Mouse (Mus musculus) kidney, adult 2 months (tissue): Measurements from ENCODE around the gene Vdr. TPM values are rescaled to one million over a fixed set of nuclear protein-coding genes. Genes with fewer than 3 reads are reported as not detected.
A peak's percentile ranks its signal among the peaks of the same experiment; 100 is the strongest.

Source experiments
- DNase-seq: peaks from one replicate; pipeline ENCODE4 v3.0.0; 2021
- H3K27ac ChIP-seq: fragments of 200-500 bp; 2 replicates; pipeline ENCODE4 v1.5.1; 2012; ENCODE audit warnings: low read depth, low read length, control low read depth, inconsistent platforms; ENCODE audit not compliant: insufficient read depth
- H3K27me3 ChIP-seq: fragments of 200-500 bp; replicated peaks from 2 replicates; pipeline ENCODE4 v1.6.1; 2012; ENCODE audit warnings: mild to moderate bottlenecking, moderate library complexity, low read length, inconsistent platforms; ENCODE audit not compliant: control insufficient read depth, insufficient read depth
- H3K36me3 ChIP-seq: fragments of 200-500 bp; 2 replicates; pipeline ENCODE4 v1.6.1; 2012; ENCODE audit warnings: mild to moderate bottlenecking, moderate library complexity, low read length, inconsistent platforms; ENCODE audit not compliant: control insufficient read depth, insufficient read depth
- H3K4me1 ChIP-seq: fragments of 200-500 bp; 2 replicates; pipeline ENCODE4 v1.6.1; 2011; ENCODE audit warnings: low read length; ENCODE audit not compliant: control insufficient read depth, insufficient read depth
- H3K4me3 ChIP-seq: fragments of 200-500 bp; 2 replicates; pipeline ENCODE4 v1.5.1; 2011; ENCODE audit warnings: mild to moderate bottlenecking, low read depth, low read length, control low read depth; ENCODE audit not compliant: insufficient read depth
- CTCF ChIP-seq: fragments of 200-500 bp; conservative IDR thresholded peaks from 2 replicates; pipeline ENCODE4 v1.5.1; 2011; ENCODE audit warnings: low read depth, mild to moderate bottlenecking, control low read depth, low read length, moderate library complexity, mixed read lengths; ENCODE audit not compliant: insufficient read depth, insufficient read length
- POLR2A ChIP-seq: fragments of 200-500 bp; IDR thresholded peaks from one replicate; pipeline ENCODE4 v1.6.1; 2011; ENCODE audit warnings: low read depth, low read length, control low read depth
- WGBS: fragments of 180-500 bp; shearing (Covaris S2); methylation state at CpG from one replicate; pipeline ENCODE4 v1.1.7; 2018; 5-methylcytosine and 5-hydroxymethylcytosine counted together
- polyA plus RNA-seq: library from polyadenylated mRNA; depleted of rRNA; stranded (reverse); fragments of >200 nt; gene quantifications from 2 replicates; pipeline ENCODE4 v1.2.3, GENCODE M21; 2012

The Vdr gene
- polyA plus RNA-seq, 1 experiment = 96.6 TPM

DNA sequence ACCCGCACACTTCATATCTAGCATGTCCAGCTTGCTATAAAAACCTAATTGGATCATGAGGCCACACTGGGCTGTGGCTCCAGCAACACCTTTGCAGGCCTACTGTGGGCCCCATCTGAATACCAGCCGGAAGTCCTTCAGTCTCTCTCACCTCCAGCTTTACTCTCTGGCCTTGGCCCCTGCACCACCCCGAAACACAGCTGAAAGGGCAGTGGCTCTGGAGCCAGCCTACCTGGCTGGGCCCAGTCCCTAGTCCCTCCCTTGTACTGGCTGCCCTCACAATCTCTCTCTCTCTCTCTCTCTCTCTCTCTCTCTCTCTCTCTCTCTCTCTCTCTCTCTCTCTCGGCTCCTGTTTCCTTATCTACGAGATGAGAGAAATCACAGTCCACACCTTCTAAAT lies 11.6 kb downstream of the Vdr start:
- Histone ChIP-seq H3K4me3 (no peak overlapping the region), H3K36me3 (no peaks in the 10 kb centered on the region), H3K27me3 (no peaks in the 10 kb centered on the region), H3K4me1 (peaks cover 69% of the 10 kb centered on the region), H3K27ac (peak overlapping the region; percentile 78)
- DNase-seq = no peak
- 49% methylated on average over 5 of the region's 5 CpGs for WGBS
- TF ChIP-seq POLR2A (no peak), CTCF (no peak)

DNA sequence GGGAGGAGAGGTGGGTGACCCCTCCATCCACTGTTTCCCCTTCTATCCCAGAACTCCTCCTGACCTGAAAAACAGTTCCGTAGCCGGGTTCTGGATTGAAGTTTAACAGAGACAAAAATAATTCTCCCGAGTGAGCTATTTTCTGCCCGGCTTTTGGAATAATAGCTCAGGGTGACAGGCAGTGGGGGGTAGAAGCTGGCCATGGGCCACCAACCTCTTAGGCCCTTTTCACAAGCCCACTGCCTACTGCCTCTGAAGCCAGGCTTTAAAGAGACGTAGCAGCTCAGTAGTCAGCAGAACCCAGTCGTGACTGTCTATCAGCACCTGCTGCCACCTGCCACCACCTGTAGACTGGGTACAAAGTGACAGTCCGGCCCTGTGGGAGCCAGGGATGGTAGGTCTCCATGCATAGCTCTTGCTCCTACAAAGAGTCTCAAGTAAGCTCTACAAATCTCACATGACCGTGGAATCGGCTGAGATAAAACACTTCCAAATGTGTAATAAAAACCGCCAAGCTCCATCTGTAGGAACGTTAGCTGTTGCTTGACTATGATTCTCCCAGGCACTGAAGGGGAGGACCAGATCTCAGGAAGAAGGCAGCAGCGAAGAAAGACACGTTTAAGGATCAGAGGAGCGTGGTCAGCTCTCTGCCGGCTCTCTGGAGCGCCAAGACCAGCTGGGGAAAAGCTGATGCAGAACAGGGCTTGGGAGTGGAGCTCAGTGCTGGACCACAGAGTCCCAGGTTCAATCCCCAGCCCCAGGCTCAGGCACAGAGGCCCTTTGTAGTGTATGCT lies 13.4 kb downstream of the Vdr start:
- Histone ChIP-seq H3K27me3 (no peaks in the 10 kb centered on the region), H3K4me3 (no peak overlapping the region), H3K36me3 (no peaks in the 10 kb centered on the region), H3K27ac (peak overlapping the region; percentile 78), H3K4me1 (peaks cover 74% of the 10 kb centered on the region)
- DNase-seq = peak; percentile 93
- TF ChIP-seq POLR2A (no peak), CTCF (no peak)
- WGBS = 39% methylated on average over 16 of the region's 16 CpGs

DNA sequence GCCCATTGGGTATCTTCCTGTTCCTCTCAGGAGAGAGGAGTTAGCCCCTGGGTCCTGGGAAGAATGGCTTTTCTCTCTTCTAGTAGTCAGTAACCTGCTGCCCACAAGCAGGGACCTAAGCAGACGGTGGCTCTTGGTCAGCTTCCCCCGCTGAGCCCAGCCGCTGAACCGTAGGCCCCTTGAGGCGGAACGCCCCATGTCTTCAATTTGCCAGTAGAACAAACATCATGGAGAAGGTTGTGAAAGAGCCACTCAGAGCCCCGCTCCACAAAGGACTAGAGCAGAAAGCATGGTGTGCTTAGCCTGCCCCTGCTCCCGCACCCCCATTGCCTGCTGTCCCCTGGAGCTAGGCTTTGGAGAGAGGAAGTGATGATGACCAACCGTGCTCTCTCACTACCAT lies 14.1 kb downstream of the Vdr start:
- no peaks in the 10 kb centered on the region for H3K36me3 ChIP-seq
- H3K27ac ChIP-seq = peak overlapping the region; percentile 33
- peaks cover 73% of the 10 kb centered on the region for H3K4me1 ChIP-seq
- H3K27me3 ChIP-seq = no peaks in the 10 kb centered on the region
- TF ChIP-seq POLR2A (no peak), CTCF (no peak)
- WGBS = 38% methylated on average over 9 of the region's 9 CpGs
- peak; percentile 62 for DNase-seq
- H3K4me3 ChIP-seq = no peak overlapping the region

DNA sequence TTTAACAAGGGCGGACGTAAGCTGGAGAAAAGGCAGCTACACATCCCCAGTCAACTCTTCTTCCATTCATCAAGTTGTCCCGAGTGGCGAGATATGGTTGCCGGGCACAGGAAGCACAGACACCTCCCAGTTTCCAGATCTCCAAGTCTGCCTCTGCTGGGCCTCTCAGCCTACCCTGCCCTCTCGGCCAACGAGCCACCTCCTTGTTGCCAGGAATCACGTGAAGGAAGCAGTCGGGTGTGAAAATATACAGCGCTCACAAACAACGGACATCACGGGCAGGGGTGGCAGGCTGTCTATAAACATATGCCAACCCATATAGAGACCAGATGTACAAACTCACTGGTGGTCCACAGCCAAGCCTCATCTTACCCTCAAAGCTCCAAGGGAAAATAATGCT lies 14.6 kb downstream of the Vdr start:
- no peak overlapping the region for H3K4me3 ChIP-seq
- H3K36me3 ChIP-seq = no peaks in the 10 kb centered on the region
- DNase-seq = peak; percentile 85
- peak overlapping the region; percentile 33 for H3K27ac ChIP-seq
- peaks cover 73% of the 10 kb centered on the region for H3K4me1 ChIP-seq
- 36% methylated on average over 12 of the region's 12 CpGs for WGBS
- no peaks in the 10 kb centered on the region for H3K27me3 ChIP-seq
- TF ChIP-seq CTCF (no peak), POLR2A (no peak)

DNA sequence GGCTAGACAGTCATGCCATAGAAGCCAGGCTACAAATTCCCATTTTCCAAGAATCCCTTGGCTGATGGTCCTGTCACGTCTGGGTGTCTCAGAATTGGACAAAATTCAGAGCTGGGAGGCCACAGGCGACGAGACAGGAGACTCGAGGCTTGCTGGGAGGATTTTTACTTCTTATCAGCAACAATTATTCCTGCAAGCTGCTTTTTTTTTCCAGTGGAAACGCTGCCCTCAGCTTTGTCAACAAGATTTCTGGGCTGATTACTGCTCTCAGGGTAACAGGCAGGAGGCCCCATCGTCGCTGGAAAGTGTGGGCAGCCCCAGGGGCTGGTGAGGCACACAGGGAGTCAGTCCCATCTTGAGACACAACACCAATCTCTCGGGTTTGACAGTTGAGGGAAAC lies 17.9 kb downstream of the Vdr start:
- 42% methylated on average over 8 of the region's 8 CpGs for WGBS
- H3K27me3 ChIP-seq = no peaks in the 10 kb centered on the region
- DNase-seq = no peak
- peaks cover 64% of the 10 kb centered on the region for H3K4me1 ChIP-seq
- no peaks in the 10 kb centered on the region for H3K36me3 ChIP-seq
- no peak overlapping the region for H3K27ac ChIP-seq
- no peak overlapping the region for H3K4me3 ChIP-seq
- TF ChIP-seq CTCF (no peak), POLR2A (no peak)

DNA sequence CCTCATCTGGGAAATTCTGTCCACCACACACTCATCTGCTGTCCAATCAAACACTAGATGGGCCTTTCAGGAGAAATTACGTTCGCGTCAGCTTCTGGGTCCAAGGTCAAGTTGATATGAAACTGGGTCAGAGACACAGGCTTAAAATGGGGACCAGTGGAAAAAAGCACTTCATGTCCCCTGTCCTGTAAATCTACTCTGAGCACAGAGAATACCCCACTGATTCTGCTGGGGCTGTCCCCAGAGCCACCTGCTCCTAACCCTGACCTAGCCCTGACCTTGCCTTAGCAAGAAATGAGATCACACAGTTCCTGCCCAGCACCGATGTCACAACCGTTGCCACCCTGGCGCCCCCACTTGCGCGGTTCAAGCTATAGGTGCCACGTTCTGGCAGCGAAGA lies 20.0 kb downstream of the Vdr start:
- H3K27ac ChIP-seq = no peak overlapping the region
- H3K4me1 ChIP-seq = peaks cover 46% of the 10 kb centered on the region
- TF ChIP-seq CTCF = no peak
- no peak for TF ChIP-seq POLR2A
- no peak overlapping the region for H3K4me3 ChIP-seq
- no peak for DNase-seq
- 69% methylated on average over 10 of the region's 10 CpGs for WGBS
- H3K36me3 ChIP-seq = no peaks in the 10 kb centered on the region; the same call in 1 of the 2 replicates
- H3K27me3 ChIP-seq = no peaks in the 10 kb centered on the region

DNA sequence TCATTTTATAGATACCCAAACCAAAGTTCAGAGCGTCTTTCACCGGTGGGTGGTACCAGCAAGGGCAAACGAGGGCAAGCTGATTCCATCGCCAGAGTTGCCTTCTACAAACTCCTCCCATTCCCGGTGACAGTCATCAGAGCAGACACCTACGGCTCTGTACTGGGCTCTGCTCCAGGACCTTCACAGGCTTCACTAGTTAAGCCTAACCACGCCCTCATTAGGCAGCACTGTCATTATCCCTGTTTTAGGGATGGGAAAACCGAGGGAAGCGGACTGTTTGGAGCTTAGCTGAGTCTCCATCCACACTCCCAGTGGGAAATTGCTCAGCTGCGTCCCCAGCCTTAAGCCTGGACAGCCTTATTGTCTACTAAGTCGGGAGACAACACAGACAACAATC lies 20.4 kb downstream of the Vdr start:
- Histone ChIP-seq H3K36me3 (no peaks in the 10 kb centered on the region; the same call in 1 of the 2 replicates), H3K4me1 (peaks cover 42% of the 10 kb centered on the region), H3K27ac (no peak overlapping the region), H3K4me3 (no peak overlapping the region), H3K27me3 (no peaks in the 10 kb centered on the region)
- 24% methylated on average over 11 of the region's 11 CpGs for WGBS
- DNase-seq = peak; percentile 83
- TF ChIP-seq CTCF (no peak), POLR2A (no peak)
